Mouse (Mus musculus): Measurements from ENCODE around the gene Pakap. TPM values are rescaled to one million over a fixed set of nuclear protein-coding genes. Genes with fewer than 3 reads are reported as not detected.

Gene Pakap
- polyA plus RNA-seq, 1 experiment: 0.22 TPM

- 87% methylated on average over 5 of the region's 5 CpGs for WGBS
- Histone ChIP-seq H3K27me3 (ENCODE audit: control insufficient read depth, insufficient read depth, low read length) (no peaks in the 10 kb centered on the region), H3K4me1 (ENCODE audit: control insufficient read depth, insufficient read depth, insufficient read length, low read length) (no peaks in the 10 kb centered on the region), H3K27ac (ENCODE audit: insufficient read depth, low read depth, low read length) (no peak overlapping the region), H3K36me3 (ENCODE audit: control insufficient read depth, insufficient read depth, low read length) (no peaks in the 10 kb centered on the region), H3K4me3 (ENCODE audit: low read depth, low read length) (no peak overlapping the region)
- no peak for TF ChIP-seq POLR2A (IDR thresholded peaks at IDR 0.05; ENCODE audit: low read depth, low read length)
- no peak for TF ChIP-seq CTCF (IDR thresholded peaks at IDR 0.05; ENCODE audit: extremely low read depth, insufficient read length, insufficient replicate concordance, low read depth, low read length)
Observed at GRCm38 (mm10) chr4:57735426-57735825, 167.4 kb downstream of the Pakap start.

- no peaks in the 10 kb centered on the region for H3K4me1 ChIP-seq (ENCODE audit: control insufficient read depth, insufficient read depth, insufficient read length, low read length)
- H3K27ac ChIP-seq (ENCODE audit: insufficient read depth, low read depth, low read length): no peak overlapping the region
- TF ChIP-seq CTCF (IDR thresholded peaks at IDR 0.05; ENCODE audit: extremely low read depth, insufficient read length, insufficient replicate concordance, low read depth, low read length): no peak
- no peak for TF ChIP-seq POLR2A (IDR thresholded peaks at IDR 0.05; ENCODE audit: low read depth, low read length)
- H3K4me3 ChIP-seq (ENCODE audit: low read depth, low read length): no peak overlapping the region
- no peaks in the 10 kb centered on the region for H3K27me3 ChIP-seq (ENCODE audit: control insufficient read depth, insufficient read depth, low read length)
- WGBS: 60% methylated on average over 8 of the region's 8 CpGs
- H3K36me3 ChIP-seq (ENCODE audit: control insufficient read depth, insufficient read depth, low read length): no peaks in the 10 kb centered on the region
Observed at GRCm38 (mm10) chr4:57738856-57739552, 171.0 kb downstream of the Pakap start.

GRCm38 (mm10) chr4:57743325-57743929, 175.4 kb downstream of the Pakap start:
- 59% methylated on average over 11 of the region's 11 CpGs for WGBS
- Histone ChIP-seq H3K27ac (ENCODE audit: insufficient read depth, low read depth, low read length) (no peak overlapping the region), H3K4me3 (ENCODE audit: low read depth, low read length) (no peak overlapping the region), H3K36me3 (ENCODE audit: control insufficient read depth, insufficient read depth, low read length) (no peaks in the 10 kb centered on the region), H3K4me1 (ENCODE audit: control insufficient read depth, insufficient read depth, insufficient read length, low read length) (no peaks in the 10 kb centered on the region), H3K27me3 (ENCODE audit: control insufficient read depth, insufficient read depth, low read length) (no peaks in the 10 kb centered on the region)
- no peak for TF ChIP-seq POLR2A (IDR thresholded peaks at IDR 0.05; ENCODE audit: low read depth, low read length)
- TF ChIP-seq CTCF (IDR thresholded peaks at IDR 0.05; ENCODE audit: extremely low read depth, insufficient read length, insufficient replicate concordance, low read depth, low read length): no peak

- whole genome bisulfite sequencing: 28% methylated on average over 4 of the region's 4 CpGs
- H3K27me3 ChIP-seq (ENCODE audit: control insufficient read depth, insufficient read depth, low read length): no peaks in the 10 kb centered on the region
- no peaks in the 10 kb centered on the region for H3K4me1 ChIP-seq (ENCODE audit: control insufficient read depth, insufficient read depth, insufficient read length, low read length)
- no peaks in the 10 kb centered on the region for H3K36me3 ChIP-seq (ENCODE audit: control insufficient read depth, insufficient read depth, low read length)
- H3K4me3 ChIP-seq (ENCODE audit: low read depth, low read length): no peak overlapping the region
- H3K27ac ChIP-seq (ENCODE audit: insufficient read depth, low read depth, low read length): no peak overlapping the region
- TF ChIP-seq CTCF (IDR thresholded peaks at IDR 0.05; ENCODE audit: extremely low read depth, insufficient read length, insufficient replicate concordance, low read depth, low read length): no peak
- no peak for TF ChIP-seq POLR2A (IDR thresholded peaks at IDR 0.05; ENCODE audit: low read depth, low read length)
Observed at GRCm38 (mm10) chr4:57750651-57751050, 182.7 kb downstream of the Pakap start.

GRCm38 (mm10) chr4:57751054-57751453, 183.1 kb downstream of the Pakap start:
- no peak overlapping the region for H3K4me3 ChIP-seq (ENCODE audit: low read depth, low read length)
- no peaks in the 10 kb centered on the region for H3K36me3 ChIP-seq (ENCODE audit: control insufficient read depth, insufficient read depth, low read length)
- no peaks in the 10 kb centered on the region for H3K27me3 ChIP-seq (ENCODE audit: control insufficient read depth, insufficient read depth, low read length)
- 37% methylated on average over 4 of the region's 4 CpGs for WGBS
- H3K27ac ChIP-seq (ENCODE audit: insufficient read depth, low read depth, low read length): no peak overlapping the region
- TF ChIP-seq POLR2A (IDR thresholded peaks at IDR 0.05; ENCODE audit: low read depth, low read length) (no peak), CTCF (IDR thresholded peaks at IDR 0.05; ENCODE audit: extremely low read depth, insufficient read length, insufficient replicate concordance, low read depth, low read length) (no peak)
- H3K4me1 ChIP-seq (ENCODE audit: control insufficient read depth, insufficient read depth, insufficient read length, low read length): no peaks in the 10 kb centered on the region

- WGBS: 92% methylated on average over 11 of the region's 11 CpGs
- H3K36me3 ChIP-seq (ENCODE audit: control insufficient read depth, insufficient read depth, low read length): no peaks in the 10 kb centered on the region
- H3K4me3 ChIP-seq (ENCODE audit: low read depth, low read length): no peak overlapping the region
- no peaks in the 10 kb centered on the region for H3K4me1 ChIP-seq (ENCODE audit: control insufficient read depth, insufficient read depth, insufficient read length, low read length)
- TF ChIP-seq CTCF (IDR thresholded peaks at IDR 0.05; ENCODE audit: extremely low read depth, insufficient read length, insufficient replicate concordance, low read depth, low read length): no peak
- TF ChIP-seq POLR2A (IDR thresholded peaks at IDR 0.05; ENCODE audit: low read depth, low read length): no peak
- H3K27me3 ChIP-seq (ENCODE audit: control insufficient read depth, insufficient read depth, low read length): no peaks in the 10 kb centered on the region
- no peak overlapping the region for H3K27ac ChIP-seq (ENCODE audit: insufficient read depth, low read depth, low read length)
Observed at GRCm38 (mm10) chr4:57751566-57751965, 183.6 kb downstream of the Pakap start.

- Histone ChIP-seq H3K27me3 (ENCODE audit: control insufficient read depth, insufficient read depth, low read length) (no peaks in the 10 kb centered on the region), H3K27ac (ENCODE audit: insufficient read depth, low read depth, low read length) (no peak overlapping the region), H3K4me1 (ENCODE audit: control insufficient read depth, insufficient read depth, insufficient read length, low read length) (no peaks in the 10 kb centered on the region), H3K36me3 (ENCODE audit: control insufficient read depth, insufficient read depth, low read length) (no peaks in the 10 kb centered on the region), H3K4me3 (ENCODE audit: low read depth, low read length) (no peak overlapping the region)
- TF ChIP-seq POLR2A (IDR thresholded peaks at IDR 0.05; ENCODE audit: low read depth, low read length) (no peak), CTCF (IDR thresholded peaks at IDR 0.05; ENCODE audit: extremely low read depth, insufficient read length, insufficient replicate concordance, low read depth, low read length) (no peak)
- WGBS: 83% methylated on average over 11 of the region's 11 CpGs
Observed at GRCm38 (mm10) chr4:57755085-57755484, 187.1 kb downstream of the Pakap start.

Data from small intestine, adult 2 months (tissue).